Mouse (Mus musculus) CD4-positive, CD25-positive, alpha-beta regulatory T cell, adult 2 months (primary cell): ENCODE measurements around the gene Gm20388.

Source experiments
- DNase-seq: peaks from one replicate; pipeline ENCODE4 v3.0.0-alpha.2; 2012; ENCODE audit warnings: low read depth, low spot score

Gm20388 gene

DNA sequence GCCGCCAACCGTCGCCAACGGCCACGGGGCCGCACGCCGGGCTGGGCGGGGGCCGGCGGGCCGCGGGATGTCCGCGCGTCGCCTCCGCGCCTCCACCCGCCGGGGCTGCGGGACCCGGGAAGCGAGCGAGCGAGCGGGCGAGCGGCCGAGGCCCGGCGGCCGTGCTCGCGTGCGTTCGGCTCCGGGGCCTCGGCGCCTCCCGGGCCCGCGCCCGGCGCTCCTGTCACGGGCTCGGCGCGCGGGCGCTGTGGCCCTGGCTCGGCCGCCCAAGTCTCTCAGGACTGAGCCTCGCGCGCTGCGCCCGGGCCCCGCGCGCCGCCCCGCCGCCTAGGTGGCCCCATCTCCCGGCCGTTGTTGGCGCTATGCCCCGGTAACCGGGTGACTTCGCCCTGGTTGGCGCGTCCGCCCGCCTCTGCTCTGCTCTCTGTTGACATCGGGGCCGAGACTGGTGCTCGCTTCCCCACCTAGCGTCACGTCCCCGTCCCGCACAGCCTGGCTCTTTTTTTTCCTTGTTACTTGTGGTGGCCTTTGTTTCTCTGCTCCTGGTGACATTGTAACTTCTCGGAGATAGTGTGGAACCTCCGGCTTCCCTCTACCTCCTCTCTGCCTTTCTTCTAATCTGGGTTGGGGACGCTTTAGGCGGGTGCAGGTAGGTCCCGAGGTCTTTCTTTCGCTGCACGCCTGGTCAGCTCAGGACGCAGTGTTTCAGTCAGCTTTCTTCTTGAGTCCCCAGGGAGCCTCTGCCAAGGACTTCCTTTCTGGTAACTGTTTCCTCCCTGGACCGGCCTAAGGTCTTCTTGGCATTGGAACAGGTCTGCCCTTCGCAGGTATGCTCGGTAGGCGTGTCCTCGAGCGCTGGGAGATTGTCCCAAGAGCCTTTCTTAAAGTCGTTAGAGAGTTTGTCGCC, 2040.4 kb downstream of the Gm20388 start:
- DNase-seq: peak; percentile 73

DNA sequence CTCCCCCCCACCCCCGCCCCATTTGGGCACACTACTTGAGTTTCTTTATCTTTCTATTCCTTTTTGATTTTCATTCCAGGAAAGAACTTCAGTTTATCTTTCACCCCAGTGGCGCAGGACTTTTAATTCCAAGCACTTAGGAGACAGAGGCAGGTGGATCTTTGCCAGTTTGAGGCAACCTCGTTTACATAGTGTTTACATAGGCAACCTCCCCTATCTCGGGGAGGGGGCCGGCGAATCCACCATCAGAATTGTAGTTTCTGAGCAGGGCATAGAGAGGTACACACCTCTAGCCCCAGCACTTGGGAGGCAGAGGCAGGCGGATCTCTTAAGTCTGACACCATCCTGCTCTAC, 2041.0 kb downstream of the Gm20388 start:
- DNase-seq: no peak

DNA sequence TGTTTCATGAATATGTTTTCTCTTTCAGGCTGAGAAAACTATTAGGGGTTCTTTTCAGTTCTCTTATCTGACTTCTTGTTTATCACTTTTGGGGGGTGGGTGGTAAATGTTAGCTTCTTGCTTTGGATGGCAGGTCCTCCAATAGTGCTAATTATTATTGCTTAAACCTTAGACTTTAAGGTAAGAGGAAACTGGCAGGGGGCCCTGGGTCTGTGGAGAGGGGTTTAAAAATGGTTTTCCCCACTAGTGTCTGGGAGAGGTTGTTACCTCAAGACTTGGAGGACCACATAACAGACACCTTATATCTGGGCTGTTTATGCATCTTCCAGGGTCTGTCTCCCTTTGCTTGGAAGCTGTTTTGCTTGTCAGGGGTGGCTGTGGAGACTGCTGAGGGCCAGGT, 2041.5 kb downstream of the Gm20388 start:
- no peak for DNase-seq

DNA sequence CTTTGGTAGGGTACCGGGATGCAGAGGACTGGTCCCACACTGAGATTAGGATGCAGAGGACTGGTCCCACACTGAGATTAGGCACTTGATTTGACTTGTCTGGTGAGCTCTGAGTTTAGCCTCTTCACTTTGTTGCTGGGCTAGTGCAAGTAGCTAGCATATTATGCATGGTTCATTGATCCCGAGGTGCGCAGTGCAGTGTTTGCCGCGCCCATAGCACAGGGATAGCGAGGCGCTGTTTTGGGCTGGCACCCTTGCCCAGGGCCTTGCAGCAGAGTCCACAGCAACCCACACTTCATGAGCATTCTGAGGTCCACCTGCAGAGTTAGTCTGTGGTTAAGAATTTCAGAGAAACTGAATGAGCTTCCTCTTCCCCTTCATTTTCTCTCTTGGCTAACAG, 2042.2 kb downstream of the Gm20388 start:
- DNase-seq: no peak

DNA sequence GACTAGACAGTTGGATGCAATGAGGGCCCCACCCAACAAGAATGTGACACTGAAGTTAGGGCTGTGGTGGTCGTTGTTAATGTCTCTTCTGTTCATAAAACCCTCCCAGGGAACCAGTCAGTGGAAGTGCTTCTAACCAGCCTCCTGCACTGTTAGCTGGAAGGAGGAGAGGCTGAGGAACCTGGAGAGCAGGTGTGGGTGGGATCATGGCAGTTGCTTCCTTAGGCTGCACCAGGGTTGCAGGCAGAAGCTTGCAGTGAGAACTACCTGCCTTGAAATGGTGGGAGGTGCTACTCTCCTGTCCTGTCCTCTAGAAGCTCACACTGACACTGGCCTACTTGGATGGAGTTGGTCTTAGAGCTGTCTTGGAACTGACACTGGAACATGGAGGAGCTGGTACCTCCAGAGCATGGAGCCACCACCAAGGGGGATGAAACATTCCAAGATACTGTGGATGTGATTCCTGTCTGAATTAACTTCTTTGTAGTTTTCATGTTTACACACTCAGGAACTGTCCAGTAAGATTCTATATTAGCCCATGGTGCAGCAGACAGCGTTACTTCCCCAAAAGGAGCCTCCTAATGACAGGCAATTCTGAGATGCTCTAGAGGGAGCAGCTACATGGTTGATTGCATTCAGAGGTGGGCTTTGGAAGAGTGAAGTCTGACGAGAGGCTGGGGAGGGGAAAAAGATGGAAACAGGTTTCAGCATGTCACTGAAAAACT, 2043.3 kb downstream of the Gm20388 start:
- no peak for DNase-seq

DNA sequence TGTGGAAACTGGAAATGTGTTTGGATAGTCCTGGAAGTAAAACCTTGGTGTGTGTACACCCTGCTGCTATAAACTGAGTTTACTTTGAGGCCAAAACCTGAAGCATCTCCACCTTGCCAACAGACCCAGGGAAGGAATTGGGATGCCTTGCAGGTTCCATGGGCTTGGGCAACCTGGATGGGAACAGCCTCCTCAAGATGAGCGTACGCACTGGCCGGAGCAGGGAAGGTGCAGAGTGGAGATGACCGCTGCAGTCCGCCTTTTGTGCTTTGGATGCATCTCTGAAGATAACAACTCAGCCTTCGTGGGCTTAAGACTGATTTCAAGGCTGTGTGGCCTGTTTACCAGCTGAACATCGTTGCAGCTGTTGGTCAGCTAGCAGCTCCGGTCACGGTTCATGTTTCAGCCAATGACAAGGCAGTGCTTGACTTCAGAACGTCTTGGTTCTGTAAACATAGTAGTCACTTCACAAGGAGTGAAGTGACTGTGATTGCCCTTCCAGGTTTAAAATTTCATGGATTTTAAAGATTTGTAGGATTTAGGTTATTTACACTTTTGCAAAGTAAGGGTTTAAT, 2044.4 kb downstream of the Gm20388 start:
- no peak for DNase-seq

- DNase-seq: no peak
Measured at GRCm38 (mm10) chr8:121955825-121956500, 2045.3 kb downstream of the Gm20388 start.

DNA sequence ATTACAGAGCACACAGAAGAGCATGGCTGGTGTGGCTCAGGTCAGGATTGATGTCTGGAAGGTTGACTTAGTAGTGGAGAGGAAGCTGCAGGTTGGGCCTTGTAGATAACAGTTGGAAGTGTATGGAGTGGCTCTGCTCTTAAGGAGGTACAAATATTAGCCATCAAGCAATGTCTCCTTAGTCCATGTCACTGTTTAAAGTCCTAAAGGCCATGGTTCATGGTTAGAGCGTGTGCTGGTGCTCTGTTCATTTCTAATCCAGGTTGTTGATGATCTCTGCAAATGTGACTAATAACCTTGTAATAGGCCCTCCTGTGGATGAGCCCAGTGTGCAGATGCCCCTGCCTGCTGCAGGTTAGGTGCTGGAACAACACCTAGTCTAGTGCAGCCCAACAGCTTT, 2047.8 kb downstream of the Gm20388 start:
- DNase-seq: no peak

GRCm38 (mm10) chr8:121962892-121963291, 2052.3 kb downstream of the Gm20388 start:
- no peak for DNase-seq

DNA sequence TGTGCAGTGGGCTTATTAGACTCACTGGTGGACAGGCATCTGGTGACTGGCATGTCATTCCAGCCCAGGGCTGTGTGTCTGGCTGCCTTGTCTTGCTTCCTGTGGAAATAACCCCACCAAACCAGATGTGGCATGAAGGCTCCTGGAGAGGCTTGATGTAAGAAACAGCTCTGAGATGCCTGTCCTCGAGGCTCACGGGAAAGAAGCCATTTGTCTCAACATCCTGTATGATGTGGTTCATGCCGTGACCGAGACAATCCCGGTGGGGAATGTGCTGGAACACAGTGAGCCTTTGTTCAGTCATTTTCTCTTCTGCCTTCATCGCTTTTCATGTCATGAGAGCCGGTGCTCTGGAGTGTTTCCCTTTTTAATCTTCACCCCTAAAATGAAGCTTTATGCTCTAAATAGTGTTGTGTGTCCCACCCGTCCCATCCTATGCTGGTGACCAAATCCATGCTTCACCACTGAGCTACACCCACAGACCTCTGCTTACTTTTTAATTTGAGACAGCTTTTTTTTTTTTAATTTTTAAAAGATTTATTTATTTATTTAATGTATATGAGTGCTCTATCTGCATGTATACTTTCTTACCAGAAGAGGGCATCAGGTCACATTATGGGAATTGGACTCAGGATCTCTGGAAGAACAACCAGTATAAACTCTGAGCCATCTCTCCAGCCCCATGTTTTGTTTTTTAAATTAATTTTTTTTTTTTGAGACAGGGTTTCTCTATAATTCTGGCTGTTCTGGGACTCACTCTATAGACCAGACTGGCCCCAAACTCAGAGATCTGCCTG, 2054.3 kb downstream of the Gm20388 start:
- DNase-seq: no peak

- DNase-seq: no peak
Measured at GRCm38 (mm10) chr8:121966110-121966509, 2055.5 kb downstream of the Gm20388 start.

- DNase-seq: no peak
Measured at GRCm38 (mm10) chr8:121966714-121967448, 2056.2 kb downstream of the Gm20388 start.

- no peak for DNase-seq
Measured at GRCm38 (mm10) chr8:121967977-121968376, 2057.3 kb downstream of the Gm20388 start.

DNA sequence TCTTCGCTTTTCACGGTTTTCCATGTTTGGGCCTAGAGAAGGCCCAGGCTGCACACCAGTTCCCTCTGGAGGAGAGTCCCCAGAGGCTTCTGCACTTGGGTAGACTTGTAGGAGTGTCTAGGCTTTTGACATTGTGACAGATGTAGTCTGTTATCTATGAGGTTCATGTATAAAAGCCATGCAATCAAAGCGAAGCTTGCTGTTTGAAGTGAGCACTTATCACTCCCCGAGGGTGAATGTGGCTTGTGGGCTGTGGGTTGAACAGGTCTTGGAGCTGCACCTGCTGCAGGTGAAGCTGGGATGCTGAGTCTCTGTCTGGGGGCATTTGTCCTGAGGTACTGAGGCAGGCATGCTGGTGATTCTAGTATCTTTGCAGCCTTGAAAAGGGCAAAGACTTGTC, 2057.9 kb downstream of the Gm20388 start:
- DNase-seq: no peak

DNA sequence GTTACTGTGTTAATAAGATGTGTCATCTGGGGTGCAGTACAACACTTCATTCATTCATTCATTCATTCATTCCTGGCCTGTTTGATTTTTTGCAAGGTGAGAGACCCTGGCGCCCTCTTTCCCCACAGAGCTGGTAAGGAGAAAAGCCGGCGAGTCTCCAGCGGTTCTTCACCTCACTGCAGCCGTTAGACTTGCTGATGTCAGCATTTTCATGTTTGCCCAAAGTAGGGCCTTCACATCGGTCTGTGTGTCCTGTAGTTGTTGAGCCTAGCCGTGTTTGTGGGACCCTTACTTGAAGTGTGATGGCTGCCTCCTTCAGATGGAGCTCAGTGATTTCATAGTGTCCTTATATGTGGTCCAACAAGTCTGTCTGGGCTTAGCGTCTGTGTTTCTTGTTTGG, 2059.6 kb downstream of the Gm20388 start:
- DNase-seq: no peak

DNA sequence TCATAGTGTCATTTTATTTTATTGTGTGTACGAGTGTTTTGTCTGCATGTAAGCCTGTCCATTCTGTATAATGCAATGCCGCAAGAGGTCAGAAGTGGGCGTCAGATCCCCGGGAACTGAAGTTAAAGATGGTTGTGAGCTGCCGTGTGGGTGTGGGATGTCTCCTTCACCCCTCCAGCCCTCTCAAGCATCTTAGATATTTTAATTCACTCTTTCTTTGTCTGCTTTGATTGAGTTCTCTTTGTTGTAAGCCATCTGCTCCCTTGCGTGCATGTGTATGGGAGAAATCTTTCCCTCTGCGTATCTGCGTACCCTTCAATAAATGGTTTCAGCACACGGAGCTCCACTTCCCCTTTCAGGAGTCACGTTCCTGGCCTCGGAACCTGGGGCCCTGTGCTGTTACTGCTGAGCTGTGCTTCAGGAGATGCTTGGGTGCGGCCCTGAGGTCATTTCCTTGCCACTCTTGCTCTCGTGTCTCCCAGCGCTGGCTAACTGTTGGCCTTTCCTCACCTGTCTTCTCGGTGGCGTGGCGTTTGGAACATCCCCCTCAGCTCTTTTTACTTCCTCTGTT, 2060.9 kb downstream of the Gm20388 start:
- no peak for DNase-seq

GRCm38 (mm10) chr8:121973906-121974305, 2063.3 kb downstream of the Gm20388 start:
- DNase-seq: no peak

- peak; percentile 54 for DNase-seq
Measured at GRCm38 (mm10) chr8:121977819-121978590, 2067.4 kb downstream of the Gm20388 start.

- DNase-seq: no peak
Measured at GRCm38 (mm10) chr8:121978670-121979069, 2068.0 kb downstream of the Gm20388 start.
